Mouse (Mus musculus): ENCODE results near the gene Litaf. TPM values are rescaled to one million over a fixed set of nuclear protein-coding genes. Genes with fewer than 3 reads are reported as not detected.
A peak's percentile ranks its signal among the peaks of the same experiment; 100 is the strongest.

The Litaf gene
- 1 to 10 TPM; 7.4 to 8.8 TPM for total RNA-seq (2021)
- long read RNA-seq, experiment 1, partial matches to known transcripts = 0 of 3 reads
- long read RNA-seq, experiment 1, other reads (novel, unspliced or antisense) = 0 of 3 reads
- long read RNA-seq, experiment 2, partial matches to known transcripts = 0 of 5 reads
- long read RNA-seq, experiment 2, other reads (novel, unspliced or antisense) = 1 of 5 reads

DNA sequence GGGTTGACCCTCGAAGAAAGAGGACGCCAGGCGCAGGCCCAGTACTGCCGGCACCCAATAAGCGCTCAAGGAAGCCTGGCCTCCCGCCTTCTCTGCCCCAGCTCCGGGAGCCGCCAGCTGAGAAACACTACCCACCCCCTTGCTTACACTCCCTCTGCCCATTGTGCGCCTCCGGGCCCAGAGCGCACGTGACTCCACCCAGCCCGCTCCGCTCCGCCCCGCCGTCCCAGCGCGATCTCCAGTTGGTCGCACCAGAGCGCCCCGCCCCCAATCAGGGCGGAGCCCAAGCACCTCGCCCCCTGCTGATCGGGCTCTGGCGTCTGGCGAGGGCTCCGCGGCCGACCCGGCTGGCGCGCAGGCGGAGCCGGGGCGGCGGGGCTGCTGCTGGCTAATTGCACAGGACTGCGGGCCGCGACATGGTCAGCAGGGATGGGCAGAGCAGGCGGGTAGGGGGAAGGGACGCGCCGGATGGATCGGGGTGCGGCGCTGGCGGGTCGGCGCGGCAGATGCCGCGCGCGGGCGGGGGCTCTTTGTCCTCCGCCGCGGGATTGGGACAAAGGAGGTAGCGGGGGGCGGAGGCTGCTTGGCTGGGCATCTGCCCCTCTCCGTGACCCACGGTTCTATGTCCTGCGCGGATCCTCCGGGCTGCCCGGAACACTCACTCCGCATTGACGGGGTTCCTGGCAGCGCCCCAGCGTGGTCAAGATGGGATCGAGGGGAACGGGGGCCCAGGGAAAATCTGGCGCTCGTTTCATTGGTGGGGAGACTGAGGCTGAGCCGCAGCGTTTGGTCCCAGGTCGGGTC lies at the start of gene Litaf:
Litaf (minus strand) TSS at position 129 of the 804 bp plus-strand sequence.
- intact Hi-C loops (cut with DNase I) = no loop called here
- peak; percentile 93 to 98 for DNase-seq

DNA sequence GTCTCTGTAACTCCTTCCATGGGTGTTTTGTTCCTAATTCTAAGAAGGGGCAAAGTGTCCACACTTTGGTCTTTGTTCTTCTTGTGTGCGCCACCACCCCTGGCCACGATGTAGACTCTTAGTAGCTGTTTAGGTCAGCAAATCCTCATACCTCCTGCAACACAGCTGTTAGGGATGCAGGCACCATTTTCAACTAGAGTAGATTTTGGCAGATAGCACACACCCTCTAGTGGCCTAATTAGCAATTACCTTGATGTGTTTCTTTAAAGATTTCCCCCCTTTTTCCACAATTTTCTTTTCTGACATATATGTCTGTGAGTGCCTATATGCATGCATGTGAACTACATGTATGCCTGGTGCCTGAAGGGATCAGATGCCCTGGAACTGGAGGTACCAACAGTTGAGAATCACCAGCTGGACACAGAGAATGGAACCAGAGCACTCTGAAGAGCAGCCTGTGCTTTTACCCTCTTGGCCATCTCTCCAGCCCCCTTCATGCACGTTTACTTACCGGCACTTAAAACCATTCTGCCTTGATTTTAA lies 43.3 kb upstream of the Litaf start:
- DNase-seq = no peak
- intact Hi-C loops (cut with DNase I) = loop anchor here (2.0 to 5.0 kb wide), 2 partner anchors 72 to 237 kb away; no protein-coding TSS in a partner anchor

DNA sequence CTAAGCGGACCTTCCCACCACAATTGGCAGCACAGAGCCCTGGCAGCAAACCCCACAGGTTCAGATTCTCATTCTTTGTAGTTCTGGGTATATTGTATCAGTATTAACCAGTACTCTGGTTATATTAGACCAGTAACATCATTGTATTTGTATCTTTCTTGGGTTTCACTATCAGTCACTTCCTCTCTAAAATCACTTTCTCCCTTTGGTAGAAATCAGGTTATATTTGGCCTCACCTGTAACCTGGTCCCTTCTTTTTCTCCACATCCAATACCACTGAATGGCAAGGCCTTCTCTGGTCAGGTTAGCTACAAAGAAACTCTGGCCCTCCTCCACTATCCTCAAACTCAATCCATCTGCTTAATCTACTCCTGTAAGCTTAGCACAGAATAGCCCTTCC lies 38.9 kb upstream of the Litaf start:
- DNase-seq = no peak
- intact Hi-C loops (cut with DNase I) = loop anchor here (5.0 kb wide), 1 partner anchor 233 kb away; no protein-coding TSS in a partner anchor

DNA sequence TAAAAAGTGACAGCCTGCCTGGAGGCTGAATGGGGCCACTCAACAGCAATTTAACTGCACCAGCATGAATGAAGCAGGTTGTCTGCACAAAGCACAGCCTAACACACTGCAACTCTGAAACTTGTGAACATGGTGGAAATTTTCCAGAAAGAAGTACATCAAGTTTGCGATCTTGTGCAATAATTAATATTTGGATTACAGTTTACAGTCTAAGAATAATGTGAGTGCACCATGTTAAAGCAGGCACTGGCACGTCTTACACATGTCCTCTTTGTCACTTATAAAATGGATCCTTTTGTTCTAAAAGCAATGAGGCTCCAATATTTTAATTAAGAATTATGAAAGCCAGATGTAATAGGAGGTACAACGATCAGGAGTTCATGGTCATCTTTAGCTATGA lies 31.3 kb upstream of the Litaf start:
- intact Hi-C loops (cut with DNase I) = no loop called here
- DNase-seq = no peak

DNA sequence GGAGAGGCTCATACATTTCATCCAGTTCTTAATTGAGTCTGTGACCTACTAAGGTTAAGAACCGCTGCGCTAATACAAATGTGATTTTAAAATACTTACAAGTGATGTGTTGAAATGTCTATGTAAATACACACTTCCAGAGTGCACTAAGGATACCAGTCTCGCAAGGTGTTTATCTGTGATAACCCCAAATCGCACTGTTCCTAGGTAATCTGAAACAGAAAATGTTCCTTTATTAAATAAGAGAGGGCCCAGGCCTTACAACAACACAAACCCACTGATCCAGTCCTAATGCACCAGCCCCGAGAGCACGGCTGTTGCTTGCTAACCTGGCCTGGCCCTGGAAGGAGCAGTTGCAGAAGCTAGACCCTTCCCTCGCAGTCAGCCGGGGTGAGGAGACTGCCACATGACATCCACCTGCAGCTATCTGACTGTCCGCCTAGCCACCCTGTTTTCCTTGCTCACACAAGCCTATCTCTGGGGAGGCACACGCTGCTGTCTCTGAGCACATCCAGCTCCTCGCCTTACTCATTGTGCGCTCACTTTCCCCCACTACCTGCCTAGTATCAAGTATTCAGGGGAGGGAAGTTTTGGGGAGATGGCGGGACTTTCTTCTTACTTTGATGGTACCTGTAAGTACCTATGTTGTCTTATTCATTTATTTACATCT lies 27.9 kb upstream of the Litaf start:
- intact Hi-C loops (cut with DNase I) = no loop called here
- DNase-seq = no peak

DNA sequence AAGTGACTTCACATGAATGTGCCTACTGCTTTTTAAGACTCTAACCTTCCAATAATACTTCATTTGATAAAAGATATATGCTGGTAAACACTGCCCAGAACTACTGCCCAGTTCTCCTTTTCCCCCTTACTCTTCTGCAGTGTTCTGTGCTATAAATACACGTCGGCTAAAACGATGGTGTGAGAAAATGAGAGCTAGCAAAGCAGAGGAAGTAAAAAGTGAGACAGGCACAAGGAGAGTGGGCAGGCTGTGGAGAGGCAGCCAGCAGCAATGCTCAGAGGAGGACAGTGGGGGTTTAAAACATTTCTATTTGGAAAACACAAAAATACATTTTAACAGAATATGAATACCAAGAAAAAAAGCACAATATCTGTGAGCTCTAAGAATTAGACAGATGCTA lies 26.6 kb upstream of the Litaf start:
- no peak for DNase-seq
- intact Hi-C loops (cut with DNase I) = no loop called here

DNA sequence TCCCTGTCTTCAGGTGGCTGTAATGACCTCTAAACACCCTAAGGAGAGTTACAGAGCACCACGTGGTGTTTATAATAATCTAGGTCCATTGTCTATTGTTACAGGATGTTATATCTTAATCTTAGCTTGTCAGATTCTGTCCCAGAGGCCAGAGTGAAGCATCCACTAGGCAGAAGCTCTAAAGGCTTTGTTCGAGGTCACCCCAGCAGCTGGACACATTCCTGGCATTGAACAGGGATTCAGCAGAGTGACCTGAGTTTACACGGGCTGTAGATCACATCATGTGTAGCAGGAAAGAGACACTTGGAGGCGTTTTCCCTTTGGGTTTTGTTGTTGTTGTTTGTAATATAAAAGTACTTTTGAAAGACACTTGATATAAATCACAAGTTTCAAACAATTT lies 26.1 kb upstream of the Litaf start:
- DNase-seq = no peak
- intact Hi-C loops (cut with DNase I) = no loop called here

DNA sequence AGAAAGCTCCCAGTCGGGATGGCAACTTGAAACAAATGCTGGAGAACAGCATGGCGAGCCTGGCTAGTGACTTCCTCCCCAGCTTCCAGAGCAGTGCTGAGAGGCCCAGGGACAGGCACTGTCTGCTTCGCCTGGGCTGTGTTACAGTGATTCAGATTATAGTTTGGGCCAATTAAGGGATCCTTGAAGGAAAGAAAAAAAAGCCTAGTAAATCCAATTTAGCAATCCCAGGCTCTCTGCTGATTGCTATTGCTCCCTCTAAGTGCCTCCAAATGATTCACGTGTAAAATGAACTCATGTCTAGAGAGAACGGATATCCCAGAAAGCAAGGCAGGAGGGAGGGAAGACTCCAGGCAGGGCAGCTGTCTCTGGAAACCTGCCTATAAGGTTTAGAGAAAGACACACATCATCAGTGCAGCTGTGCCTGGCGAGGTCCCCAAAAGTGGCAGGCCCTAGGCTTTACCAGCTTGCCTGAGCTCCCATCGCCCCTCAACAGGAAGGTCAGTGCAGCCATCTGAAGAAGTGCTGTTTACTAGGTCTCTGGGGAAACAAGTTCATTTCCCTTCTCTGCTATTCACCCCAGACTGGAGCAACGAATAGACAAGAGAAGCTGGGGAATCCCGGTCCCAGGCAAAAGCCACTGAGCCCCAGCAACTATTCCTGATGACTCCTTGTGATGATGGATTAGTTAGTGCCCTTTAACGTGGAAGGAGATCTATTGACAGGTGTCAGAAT lies 25.0 kb upstream of the Litaf start:
- intact Hi-C loops (cut with DNase I) = no loop called here

DNA sequence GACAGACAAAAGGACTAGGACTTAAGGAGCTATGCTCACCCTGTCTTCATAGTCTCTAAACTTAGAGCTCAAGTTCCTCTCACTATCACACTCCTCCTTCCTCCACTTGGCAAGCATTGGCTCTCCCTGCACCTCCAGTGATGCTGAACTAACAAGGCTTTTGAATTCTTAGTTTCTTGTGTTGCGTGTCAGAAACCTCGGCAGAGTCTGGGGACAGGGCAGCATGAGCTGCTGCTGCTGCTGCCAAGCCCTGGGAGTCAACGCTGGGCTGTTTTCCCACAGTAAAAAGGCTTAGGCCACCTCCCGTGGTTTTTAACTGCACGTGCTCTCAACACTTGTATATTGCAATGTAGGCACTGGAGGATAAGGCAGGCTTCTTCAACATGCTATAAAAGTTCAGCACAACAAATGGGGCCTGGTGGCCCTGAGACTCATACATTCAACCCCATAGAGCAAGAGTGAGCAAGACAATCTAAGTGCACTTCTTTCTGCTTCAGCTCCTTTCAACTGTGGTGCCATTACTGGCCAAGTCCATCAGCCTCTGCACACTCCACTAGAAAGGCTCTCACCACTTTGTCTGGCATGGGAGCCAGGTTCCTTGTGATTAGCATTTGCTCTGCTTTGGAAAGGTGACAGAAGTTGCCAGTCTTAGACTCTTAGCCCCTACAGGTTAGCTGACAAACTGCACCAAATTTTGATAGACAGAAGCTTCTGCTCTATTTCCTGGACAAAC lies 21.1 kb upstream of the Litaf start:
- no peak for DNase-seq
- intact Hi-C loops (cut with DNase I) = no loop called here

More for the DNA sequence above, 25.0 kb upstream of the Litaf start:
- no peak for DNase-seq

DNA sequence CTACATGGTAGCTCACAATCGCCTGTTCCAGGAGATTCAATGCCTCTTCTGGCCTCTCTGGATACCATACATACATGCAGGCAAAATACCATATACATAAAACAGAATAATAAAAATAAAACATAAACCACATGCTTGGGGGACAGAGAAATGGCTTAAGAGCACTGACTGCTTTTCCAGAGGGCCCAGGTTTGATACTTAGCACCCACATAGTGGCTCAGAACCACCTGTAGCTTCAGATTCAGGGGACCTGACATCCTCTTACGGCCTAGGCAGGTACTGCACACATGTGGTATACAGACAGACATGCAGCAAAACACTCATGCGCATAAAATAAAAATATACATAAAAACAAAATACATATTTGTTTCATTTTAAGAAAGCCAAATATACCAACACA lies 20.3 kb upstream of the Litaf start:
- intact Hi-C loops (cut with DNase I) = no loop called here
- DNase-seq = no peak

DNA sequence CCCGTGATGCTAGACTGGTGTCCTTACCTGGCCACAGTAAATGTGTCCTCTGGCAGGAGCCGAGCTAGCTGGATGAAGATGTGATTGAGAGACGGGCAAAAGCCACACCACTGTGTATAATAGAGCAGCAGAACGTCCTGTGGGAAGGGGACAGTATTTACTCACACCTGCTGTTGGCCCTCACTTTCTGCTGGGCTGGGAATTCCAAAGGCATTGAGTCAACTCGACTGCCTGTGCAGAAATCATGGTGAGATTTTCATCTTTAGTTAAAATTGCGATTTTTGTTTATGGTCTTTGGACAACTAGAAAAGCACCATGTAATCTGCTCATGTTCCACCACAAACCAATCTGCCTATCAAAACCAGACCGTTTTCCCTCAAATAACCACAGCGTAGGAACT lies 18.2 kb upstream of the Litaf start:
- intact Hi-C loops (cut with DNase I) = no loop called here
- DNase-seq = no peak

DNA sequence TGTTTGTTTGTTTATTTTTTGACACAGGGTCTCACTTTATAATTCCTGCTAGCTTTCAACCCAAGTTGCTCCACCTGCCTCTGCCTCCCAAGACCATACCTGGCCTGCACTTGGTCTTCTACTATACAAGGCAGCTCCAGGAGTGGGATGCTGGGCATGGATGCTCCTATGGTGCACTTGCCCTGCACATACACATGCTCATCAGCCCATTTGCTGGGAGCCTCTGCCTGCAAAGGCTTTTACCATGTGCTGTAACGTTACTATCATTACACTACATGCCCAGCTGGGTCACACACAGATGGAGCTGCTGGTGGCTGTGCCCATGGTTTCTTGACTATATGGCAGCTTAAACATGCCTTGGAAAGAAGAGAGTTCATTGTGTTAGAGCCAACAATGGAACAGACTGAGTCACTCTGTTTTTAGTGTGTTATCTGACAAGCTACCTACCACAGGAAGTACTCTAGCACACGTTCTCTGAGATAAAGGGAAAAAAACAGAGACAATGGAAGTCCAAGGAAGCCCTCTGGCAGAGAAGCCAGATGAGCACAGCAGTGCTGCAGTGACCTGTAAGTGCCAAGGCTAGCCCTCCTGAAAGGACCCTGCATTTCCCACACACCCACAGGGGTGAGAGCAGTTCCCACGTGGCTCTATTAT lies 12.4 kb upstream of the Litaf start:
- intact Hi-C loops (cut with DNase I) = no loop called here

DNA sequence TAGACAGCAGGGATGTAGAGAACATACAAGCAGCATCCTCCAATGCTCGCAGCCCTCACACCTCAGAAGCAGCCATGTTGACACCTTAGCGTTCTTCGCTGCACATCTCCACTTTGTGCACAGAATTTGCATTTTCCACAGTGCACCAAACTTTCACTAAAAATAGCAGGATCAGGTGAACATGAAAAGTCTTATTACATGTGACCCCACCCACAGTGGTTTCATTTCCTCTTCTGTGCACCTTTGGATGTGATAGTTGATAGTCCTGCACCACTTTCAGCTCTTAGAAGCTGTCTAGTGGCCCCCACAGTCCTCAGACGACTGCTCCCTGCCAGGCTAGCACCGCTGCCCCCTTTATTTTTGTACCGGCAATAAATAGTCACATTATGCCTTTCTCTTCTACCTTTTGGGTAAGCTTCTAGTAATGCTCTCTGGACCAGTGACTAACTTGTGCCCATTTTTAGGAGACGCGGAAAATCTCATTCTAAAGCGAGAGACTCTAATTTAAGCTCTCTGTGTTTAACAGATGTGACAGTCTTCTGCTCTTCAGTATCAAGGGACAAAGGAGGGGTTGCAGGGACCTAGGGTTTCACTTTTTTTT lies 11.7 kb upstream of the Litaf start:
- intact Hi-C loops (cut with DNase I) = no loop called here

More for the DNA sequence above, 12.4 kb upstream of the Litaf start:
- DNase-seq = no peak

DNA sequence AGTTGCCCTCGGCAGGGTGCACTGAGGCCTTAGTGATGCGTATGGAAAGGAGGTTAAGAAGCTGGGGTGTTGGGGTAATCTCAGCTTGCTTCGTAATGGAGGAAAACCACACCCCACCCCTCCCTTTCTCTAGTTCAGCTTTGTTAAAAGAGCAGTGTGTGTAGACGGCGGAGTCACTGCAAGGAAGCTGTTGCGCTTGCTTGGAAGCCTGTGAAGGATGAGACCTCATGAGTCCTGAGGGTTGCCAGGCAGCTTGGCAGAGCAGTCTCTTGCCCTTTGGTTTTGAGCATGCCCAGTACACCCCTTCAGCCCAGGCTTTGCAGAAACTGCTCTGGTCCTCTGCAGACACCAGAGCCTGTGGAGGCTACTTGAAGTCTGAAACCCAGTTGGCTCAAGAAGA lies 7.1 kb upstream of the Litaf start:
- intact Hi-C loops (cut with DNase I) = no loop called here
- DNase-seq = no peak

More for the DNA sequence above, 11.7 kb upstream of the Litaf start:
- no peak for DNase-seq

DNA sequence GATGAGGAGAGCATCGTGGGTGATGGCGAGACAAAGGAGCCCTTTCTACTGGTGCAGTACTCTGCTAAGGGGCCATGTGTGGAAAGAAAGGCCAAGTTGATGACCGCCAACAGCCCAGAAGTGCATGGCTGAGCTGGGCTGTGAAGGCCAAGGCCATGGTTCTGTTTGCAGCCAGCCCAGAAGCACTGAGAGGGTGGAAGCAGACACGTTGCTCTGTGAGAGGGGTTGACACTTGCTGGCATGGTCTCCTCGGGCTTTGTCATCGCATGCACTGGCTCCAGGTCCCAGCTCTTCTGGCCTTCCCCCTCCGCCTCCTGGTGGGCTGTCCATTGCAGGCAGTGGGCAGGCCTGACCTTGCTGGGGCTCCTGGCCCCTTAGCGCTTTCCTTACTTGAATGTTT lies 6.5 kb upstream of the Litaf start:
- DNase-seq = no peak
- intact Hi-C loops (cut with DNase I) = no loop called here

DNA sequence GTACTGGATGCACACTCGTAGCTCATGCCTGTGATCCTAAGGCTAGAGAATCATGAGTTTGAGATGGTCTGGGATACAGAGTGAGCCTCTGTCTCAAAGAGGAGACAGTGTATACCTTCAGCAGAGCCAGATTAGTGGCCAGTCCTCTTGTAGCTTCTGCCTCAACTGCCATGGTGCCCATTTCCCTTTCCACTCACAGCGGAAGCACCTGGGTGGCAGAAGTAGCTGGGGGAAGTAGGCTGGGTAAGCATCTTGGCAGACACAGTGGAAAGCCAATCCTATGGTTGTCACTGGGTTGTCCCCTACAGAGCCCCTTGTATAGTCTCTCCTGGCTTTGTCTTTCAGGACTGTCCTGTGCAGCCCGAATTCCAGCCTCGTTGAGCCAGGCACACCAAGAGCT lies 5.9 kb upstream of the Litaf start:
- no peak for DNase-seq
- intact Hi-C loops (cut with DNase I) = no loop called here

DNA sequence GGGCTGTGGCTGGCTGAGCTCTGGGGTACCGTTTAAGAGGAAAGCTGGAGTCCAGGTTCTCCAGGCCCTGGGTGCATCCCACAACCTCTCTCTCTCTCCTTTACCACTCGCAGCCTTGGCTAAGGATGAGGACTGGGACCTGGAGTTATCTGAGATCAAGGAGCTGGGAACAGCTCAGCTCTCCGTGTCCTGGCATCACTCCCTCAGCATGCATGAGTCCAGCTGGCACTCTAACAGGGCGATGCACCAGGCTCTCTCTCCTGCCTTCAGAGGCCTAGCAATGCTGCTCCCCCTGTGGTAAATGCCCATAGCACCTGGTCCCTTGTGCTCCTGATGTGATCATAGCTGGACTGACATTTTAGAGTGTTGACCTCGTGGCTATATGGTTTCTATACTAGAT lies 5.2 kb upstream of the Litaf start:
- intact Hi-C loops (cut with DNase I) = no loop called here
- peak; percentile 46 to 57 for DNase-seq

DNA sequence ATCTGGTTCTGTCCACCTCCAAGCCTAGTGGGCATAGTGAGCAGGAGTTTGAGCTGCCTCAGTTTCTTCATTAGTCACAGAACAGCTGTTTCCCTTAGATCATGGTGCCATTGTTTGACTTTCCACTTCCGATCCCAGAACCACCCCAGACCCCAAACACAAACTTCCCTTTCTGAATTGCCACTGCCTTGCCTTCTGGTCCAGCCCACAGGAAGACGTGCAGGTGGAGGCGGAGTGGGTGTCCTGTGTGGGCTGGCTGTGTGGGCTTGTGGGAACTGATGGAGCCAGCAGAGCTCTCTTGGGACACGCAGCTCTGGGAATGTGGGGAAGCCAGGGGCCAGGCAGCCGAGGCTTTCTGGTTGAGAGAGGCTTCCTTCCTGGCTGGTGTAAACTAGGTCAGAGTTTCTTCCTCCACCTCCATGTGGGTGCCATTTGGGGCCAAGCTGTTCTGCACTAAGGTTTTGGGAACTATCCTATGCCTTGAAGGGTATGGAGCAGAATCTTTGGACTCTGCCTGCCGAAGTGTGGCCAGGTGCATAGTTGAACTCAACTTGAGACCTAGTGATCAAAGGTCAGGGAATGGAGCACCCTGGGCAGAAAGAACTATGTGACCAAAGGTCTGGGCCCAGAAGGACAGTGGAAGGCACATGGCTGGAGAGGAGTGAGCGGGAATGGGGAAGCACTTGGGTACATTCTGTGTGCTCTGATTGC lies 3.9 kb upstream of the Litaf start:
- intact Hi-C loops (cut with DNase I) = no loop called here
- DNase-seq = no peak
